ENCODE assay signal across 13 mouse cellular contexts in the genomic region with DNA sequence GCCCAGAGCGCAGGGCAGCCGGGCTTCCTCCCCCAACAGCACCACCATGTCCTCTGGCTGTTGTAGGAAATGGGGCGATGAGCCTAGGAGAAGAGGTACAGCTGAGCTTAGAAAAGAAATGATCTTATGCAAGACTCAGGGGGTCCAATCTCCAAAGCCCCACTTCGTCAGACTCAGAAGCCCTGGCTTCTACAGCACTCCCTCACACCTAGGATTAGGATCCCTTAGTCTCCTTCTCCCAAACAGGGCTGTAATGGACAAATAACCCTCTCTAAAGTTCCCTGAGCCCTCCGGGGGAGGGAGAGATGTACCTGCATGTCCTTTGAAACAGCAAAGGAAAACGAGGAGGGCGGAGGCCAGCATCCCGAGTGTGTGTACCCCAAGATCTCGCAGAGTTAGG. TPM values are rescaled to one million over a fixed set of nuclear protein-coding genes. Genes with fewer than 3 reads are reported as not detected.
DNase-seq lines count a peak whose midpoint lies in the region; ATAC-seq and TF ChIP-seq lines count a peak whose summit lies in the region.
"Had no signal": no experiment of that assay in that cellular context is flagged by ENCODE, and none has a peak within 500 bp of the region (broad histone marks: within the 10 kb centered on the region; RNA-seq: fewer than 3 reads in every experiment).

No protein-coding gene starts in this region.

- ATAC-seq in neural tube, embryonic 11.5 days (ENCODE audit: insufficient read depth, low FRiP score, low TSS enrichment): no peak
- no peak for ATAC-seq in forebrain, postnatal 0 days
- no peak for ATAC-seq in midbrain, embryonic 12.5 days (ENCODE audit: low FRiP score, low read depth)

- intact Hi-C loops in gastrocnemius, postnatal 14 days (cut with DNase I; ENCODE audit: low total_unique reads): no loop called here

- peak overlapping the region; percentile 26 for H3K4me3 ChIP-seq in neural tube, embryonic 11.5 days (ENCODE audit: low read depth, low read length)
- H3K4me3 ChIP-seq in forebrain, postnatal 0 days (ENCODE audit: low read depth, low read length): peak overlapping the region; percentile 11; the same call in 1 of the 2 replicates
- peak overlapping the region; percentile 31 for H3K4me3 ChIP-seq in midbrain, embryonic 12.5 days

- H3K27ac ChIP-seq in neural tube, embryonic 11.5 days (ENCODE audit: low read depth, low read length): no peak overlapping the region
- no peak overlapping the region for H3K27ac ChIP-seq in forebrain, postnatal 0 days (ENCODE audit: low read depth, low read length)
- no peak overlapping the region for H3K27ac ChIP-seq in midbrain, embryonic 12.5 days (replicated peaks)

- H3K27me3 ChIP-seq in neural tube, embryonic 11.5 days (ENCODE audit: control insufficient read depth, insufficient read depth, low read length): peaks cover 82% of the 10 kb centered on the region
- H3K27me3 ChIP-seq in forebrain, postnatal 0 days (ENCODE audit: insufficient read depth, low read length): peaks cover 82% of the 10 kb centered on the region
- peaks cover 97% of the 10 kb centered on the region for H3K27me3 ChIP-seq in midbrain, embryonic 12.5 days

- peaks cover 14% of the 10 kb centered on the region for H3K4me1 ChIP-seq in neural tube, embryonic 11.5 days (ENCODE audit: control insufficient read depth, insufficient read depth, low read length)
- peaks cover 4% of the 10 kb centered on the region; the same call in 1 of the 2 replicates for H3K4me1 ChIP-seq in forebrain, postnatal 0 days (ENCODE audit: insufficient read depth)
- peaks cover 27% of the 10 kb centered on the region for H3K4me1 ChIP-seq in midbrain, embryonic 12.5 days

- 0 out of 2 replicates have a peak overlapping the region, but pooled peaks have one; percentile 20 for H3K9ac ChIP-seq in neural tube, embryonic 11.5 days (ENCODE audit: low read length)
- H3K9ac ChIP-seq in forebrain, postnatal 0 days: no peak overlapping the region
- peak overlapping the region; percentile 46; the same call in 1 of the 2 replicates for H3K9ac ChIP-seq in midbrain, embryonic 12.5 days (replicated peaks)

- no peak for TF ChIP-seq CTCF in forebrain, postnatal 0 days (IDR thresholded peaks at IDR 0.05; ENCODE audit: low read depth)

- no peak for DNase-seq in neural tube, embryonic 11.5 days (ENCODE audit: low spot score)
- DNase-seq in neural tube, embryonic 10.5 days (ENCODE audit: extremely low spot score, low spot score): no peak
- DNase-seq in forebrain, postnatal 0 days: no peak
- DNase-seq in lung, postnatal 14 days: no peak
- no peak for DNase-seq in adrenal gland, adult 2 months
- no peak for DNase-seq in gastrocnemius, postnatal 14 days
- DNase-seq: kidney, postnatal 10 days; left cerebral cortex, postnatal 4 days; lung, postnatal 36 days had no signal

- 2% methylated on average over 9 of the region's 9 CpGs for WGBS in neural tube, embryonic 11.5 days
- WGBS in forebrain, postnatal 0 days: 2% methylated on average over 9 of the region's 9 CpGs
- WGBS in midbrain, embryonic 12.5 days: 1% methylated on average over 9 of the region's 9 CpGs

- H3K4me2 ChIP-seq in neural tube, embryonic 11.5 days (ENCODE audit: low read depth): peak overlapping the region; percentile 41
- H3K4me2 ChIP-seq in forebrain, postnatal 0 days (ENCODE audit: low read depth): peak overlapping the region; percentile 42
- H3K4me2 ChIP-seq in midbrain, embryonic 12.5 days (replicated peaks): peak overlapping the region; percentile 56

- H3K36me3 ChIP-seq in neural tube, embryonic 11.5 days (ENCODE audit: control insufficient read depth, insufficient read depth, low read length): no peaks in the 10 kb centered on the region
- H3K36me3 ChIP-seq in forebrain, postnatal 0 days (ENCODE audit: insufficient read depth): no peaks in the 10 kb centered on the region
- no peaks in the 10 kb centered on the region for H3K36me3 ChIP-seq in midbrain, embryonic 12.5 days

- H3K9me3 ChIP-seq in neural tube, embryonic 11.5 days (ENCODE audit: control insufficient read depth, low read length): no peaks in the 10 kb centered on the region
- 0 out of 2 replicates have a peak, but pooled peaks cover 4% of the 10 kb centered on the region for H3K9me3 ChIP-seq in forebrain, postnatal 0 days (ENCODE audit: low read length)
- H3K9me3 ChIP-seq in midbrain, embryonic 12.5 days: no peaks in the 10 kb centered on the region

RNA-seq across cellular contexts. Expression of gene Kirrel2, which starts 1.0 kb away (rescaled TPM):
- 19.0 and 19.6 TPM in 2 replicates for polyA plus RNA-seq in neural tube, embryonic 11.5 days (2014; fragmentation: Nextera tagmentation; extraction: Ambion mirVana)
- 0.46 and 2.1 TPM in 2 replicates for total RNA-seq in forebrain, postnatal 0 days (2014; rRNA removed)
- polyA plus RNA-seq in forebrain, postnatal 0 days (2015; fragmentation: Nextera tagmentation; extraction: Ambion mirVana): 0.07 and 0.11 TPM in 2 replicates
- 1.6 and 4.7 TPM in 2 replicates for polyA plus RNA-seq in midbrain, embryonic 12.5 days (2016; fragmentation: Nextera tagmentation; extraction: Ambion mirVana)
- total RNA-seq in adrenal gland, adult 2 months (2021): not detected
- polyA plus RNA-seq in adrenal gland, adult 2 months (2012; rRNA removed): not detected in 2 replicates
- total RNA-seq in gastrocnemius, postnatal 14 days (2021): not detected
- total RNA-seq: common myeloid progenitor, adult 5-6 weeks had no signal
- polyA plus RNA-seq: urinary bladder, adult 2 months had no signal

RNA-seq across cellular contexts. Expression of gene Nphs1, which starts 1.6 kb away (rescaled TPM):
- polyA plus RNA-seq in neural tube, embryonic 11.5 days (2014; fragmentation: Nextera tagmentation; extraction: Ambion mirVana): 1.8 and 3.4 TPM in 2 replicates
- 0.08 TPM in 1 of 2 replicates, not detected in the other for total RNA-seq in forebrain, postnatal 0 days (2014; rRNA removed)
- polyA plus RNA-seq in forebrain, postnatal 0 days (2015; fragmentation: Nextera tagmentation; extraction: Ambion mirVana): 0.06 and 0.09 TPM in 2 replicates
- 0.58 and 1.1 TPM in 2 replicates for polyA plus RNA-seq in midbrain, embryonic 12.5 days (2016; fragmentation: Nextera tagmentation; extraction: Ambion mirVana)
- not detected for total RNA-seq in adrenal gland, adult 2 months (2021)
- polyA plus RNA-seq in adrenal gland, adult 2 months (2012; rRNA removed): not detected in 2 replicates
- not detected for total RNA-seq in gastrocnemius, postnatal 14 days (2021)
- total RNA-seq: gastrocnemius, postnatal 4 days had no signal
- polyA plus RNA-seq: urinary bladder, adult 2 months had no signal

RNA-seq across cellular contexts. Expression of gene Aplp1, which starts 11.2 kb away (rescaled TPM):
- polyA plus RNA-seq in neural tube, embryonic 11.5 days (2014; fragmentation: Nextera tagmentation; extraction: Ambion mirVana): 150 and 165 TPM in 2 replicates
- total RNA-seq in forebrain, postnatal 0 days (2014; rRNA removed): 705 and 834 TPM in 2 replicates
- 863 and 867 TPM in 2 replicates for polyA plus RNA-seq in forebrain, postnatal 0 days (2015; fragmentation: Nextera tagmentation; extraction: Ambion mirVana)
- polyA plus RNA-seq in midbrain, embryonic 12.5 days (2016; fragmentation: Nextera tagmentation; extraction: Ambion mirVana): 301 and 324 TPM in 2 replicates
- total RNA-seq in adrenal gland, adult 2 months (2021): 10 to 100 TPM; 22.7 to 43.2 TPM
- polyA plus RNA-seq in adrenal gland, adult 2 months (2012; rRNA removed): 37.7 and 54.1 TPM in 2 replicates
- 1 to 10 TPM; 1.9 to 2.3 TPM for total RNA-seq in gastrocnemius, postnatal 14 days (2021)
- total RNA-seq: common myeloid progenitor, adult 5-6 weeks had no signal

RNA-seq across cellular contexts. Expression of gene Nfkbid, which starts 35.0 kb away (rescaled TPM):
- 0.84 and 0.99 TPM in 2 replicates for polyA plus RNA-seq in neural tube, embryonic 11.5 days (2014; fragmentation: Nextera tagmentation; extraction: Ambion mirVana)
- 1.6 and 3.4 TPM in 2 replicates for total RNA-seq in forebrain, postnatal 0 days (2014; rRNA removed)
- polyA plus RNA-seq in forebrain, postnatal 0 days (2015; fragmentation: Nextera tagmentation; extraction: Ambion mirVana): 1.1 and 1.7 TPM in 2 replicates
- polyA plus RNA-seq in midbrain, embryonic 12.5 days (2016; fragmentation: Nextera tagmentation; extraction: Ambion mirVana): 1.4 TPM in 2 replicates
- total RNA-seq in adrenal gland, adult 2 months (2021): 1 to 10 TPM; 1.1 to 1.3 TPM
- 3.7 and 4.1 TPM in 2 replicates for polyA plus RNA-seq in adrenal gland, adult 2 months (2012; rRNA removed)
- total RNA-seq in gastrocnemius, postnatal 14 days (2021): under 1 TPM; 0.21 to 0.33 TPM

RNA-seq across cellular contexts. Expression of gene Hcst, which starts 36.8 kb away (rescaled TPM):
- not detected in 2 replicates for polyA plus RNA-seq in neural tube, embryonic 11.5 days (2014; fragmentation: Nextera tagmentation; extraction: Ambion mirVana)
- 1.1 TPM in 1 of 2 replicates, not detected in the other for total RNA-seq in forebrain, postnatal 0 days (2014; rRNA removed)
- 0.41 and 0.87 TPM in 2 replicates for polyA plus RNA-seq in forebrain, postnatal 0 days (2015; fragmentation: Nextera tagmentation; extraction: Ambion mirVana)
- polyA plus RNA-seq in midbrain, embryonic 12.5 days (2016; fragmentation: Nextera tagmentation; extraction: Ambion mirVana): not detected in 2 replicates
- 1 to 10 TPM; 1.2 to 2.0 TPM for total RNA-seq in adrenal gland, adult 2 months (2021)
- 6.3 and 7.9 TPM in 2 replicates for polyA plus RNA-seq in adrenal gland, adult 2 months (2012; rRNA removed)
- total RNA-seq in gastrocnemius, postnatal 14 days (2021): under 1 TPM in 1 of 2 experiments, not detected in 1; 0.94 TPM
- total RNA-seq: left cerebral cortex, postnatal 4 days had no signal
